Mouse (Mus musculus) natural killer cell, adult 2 months (primary cell): ENCODE results near the gene Spg7.
"Not testable (repeated sequence)": the region's sequence is repeated elsewhere in the genome, so short reads cannot be mapped to it uniquely, and the experiment has no call there.

Source experiments
- DNase-seq, 2 experiments: peaks; one replicate each; pipeline ENCODE4 v3.0.0; 2022; ENCODE audit warnings: low spot score in 2 of 2

Gene Spg7

GRCm38 (mm10) chr8:123097786-123098584 is 35.2 kb downstream of the Spg7 start:
- no peak for DNase-seq

- no peak for DNase-seq
These were observed 37.5 kb downstream of the Spg7 start for GRCm38 (mm10) chr8:123100288-123100687.

- DNase-seq: no peak
These were observed 38.5 kb downstream of the Spg7 start for GRCm38 (mm10) chr8:123101244-123101643.

- DNase-seq: peak; percentile 96
These were observed 39.3 kb downstream of the Spg7 start, which contains the start of gene Rpl13 for GRCm38 (mm10) chr8:123101735-123102685. Gene Rpl13 (plus strand): TSS chr8:123102350.

DNA sequence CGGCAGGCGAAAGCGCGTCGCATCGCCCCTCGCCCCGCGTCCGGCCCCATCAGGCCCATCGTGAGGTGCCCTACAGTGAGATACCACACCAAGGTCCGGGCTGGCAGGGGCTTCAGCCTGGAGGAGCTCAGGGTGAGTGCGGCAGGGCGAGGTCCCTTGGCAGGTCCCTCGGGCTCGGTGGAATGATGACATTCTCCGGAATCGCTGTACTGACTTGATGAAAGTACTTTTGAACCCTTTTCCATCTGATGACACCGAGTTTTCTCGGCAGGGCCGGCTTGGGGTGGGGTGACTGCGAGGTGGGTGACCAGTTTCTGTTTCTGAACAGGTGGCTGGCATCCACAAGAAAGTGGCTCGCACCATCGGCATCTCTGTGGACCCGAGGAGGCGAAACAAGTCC is 40.1 kb downstream of the Spg7 start:
- DNase-seq: not testable (repeated sequence)

DNA sequence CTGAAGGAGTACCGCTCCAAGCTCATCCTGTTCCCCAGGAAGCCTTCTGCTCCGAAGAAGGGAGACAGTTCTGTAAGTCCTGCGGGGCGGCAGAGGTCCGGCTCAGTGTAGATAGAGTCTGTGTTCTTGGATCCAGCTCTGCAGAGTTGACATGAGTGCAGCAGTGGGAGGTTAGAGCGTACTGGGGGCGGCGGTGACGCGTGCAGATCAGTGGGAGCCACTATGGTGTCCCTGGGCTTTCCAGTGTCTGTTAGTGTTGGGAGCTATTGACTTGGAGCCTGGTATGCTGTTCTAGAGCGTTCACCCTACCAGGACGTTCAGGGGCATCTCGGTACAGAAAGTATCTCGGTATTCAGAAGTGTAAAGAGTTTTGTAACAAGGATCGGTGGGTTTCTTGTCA is 40.5 kb downstream of the Spg7 start:
- no peak for DNase-seq

GRCm38 (mm10) chr8:123104046-123104767 is 41.5 kb downstream of the Spg7 start:
- DNase-seq: no peak

DNA sequence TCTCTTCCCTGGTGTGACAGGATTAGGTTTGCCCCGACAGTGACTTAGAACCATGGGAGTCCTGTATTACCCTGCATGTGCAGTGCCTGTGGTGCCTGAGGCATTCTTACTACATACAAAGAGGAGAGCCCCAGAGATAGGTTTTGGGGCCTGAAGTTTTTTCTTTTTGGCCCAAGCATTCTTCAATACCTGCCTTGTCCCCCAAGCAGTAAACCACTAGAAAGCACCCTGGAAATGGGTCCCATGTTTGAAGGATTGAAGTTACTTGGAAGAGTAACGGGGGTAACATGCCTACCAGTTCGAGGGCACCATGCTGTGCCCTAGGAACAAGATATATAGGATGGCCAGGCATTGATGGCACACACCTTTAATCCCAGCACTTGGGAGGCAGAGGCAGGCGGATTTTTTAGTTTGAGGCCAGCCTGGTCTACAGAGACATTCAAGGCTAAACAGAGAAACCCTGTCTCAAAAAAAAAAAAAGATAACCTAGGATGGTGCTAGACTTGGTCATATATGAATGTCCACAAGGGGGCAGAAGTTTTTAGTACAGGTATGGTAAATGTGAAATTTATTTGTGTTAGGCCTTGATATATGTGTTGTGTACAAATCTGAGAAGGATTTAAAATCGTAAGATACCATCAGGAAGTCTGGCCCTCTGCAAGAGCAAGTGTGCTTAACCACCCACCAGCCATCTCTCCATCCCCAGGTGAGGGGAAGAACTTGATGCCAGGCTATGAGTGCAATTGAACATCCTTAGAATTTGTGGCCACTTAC is 43.0 kb downstream of the Spg7 start:
- no peak for DNase-seq

GRCm38 (mm10) chr8:123106531-123106930 is 43.8 kb downstream of the Spg7 start:
- DNase-seq: peak in 1 of 2 experiments; percentile 40

DNA sequence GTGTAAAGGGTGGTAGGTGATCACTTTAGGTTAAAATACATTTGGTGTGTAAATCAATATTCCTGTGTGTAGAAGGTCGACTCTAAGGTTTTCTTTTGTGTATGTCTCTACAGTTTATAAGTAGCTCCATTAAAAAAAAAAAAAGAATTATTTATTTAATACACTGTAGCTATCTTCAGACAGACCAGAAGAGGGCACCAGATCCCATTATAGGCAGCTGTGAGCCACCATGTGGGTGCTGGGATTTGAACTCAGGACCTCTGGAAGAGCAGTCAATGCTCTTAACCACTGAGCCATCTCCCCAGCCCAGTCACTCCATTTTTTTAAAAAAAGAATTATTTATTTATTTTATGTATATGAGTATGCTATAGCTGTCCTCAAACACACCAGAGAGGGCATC is 45.3 kb downstream of the Spg7 start:
- DNase-seq: no peak

DNA sequence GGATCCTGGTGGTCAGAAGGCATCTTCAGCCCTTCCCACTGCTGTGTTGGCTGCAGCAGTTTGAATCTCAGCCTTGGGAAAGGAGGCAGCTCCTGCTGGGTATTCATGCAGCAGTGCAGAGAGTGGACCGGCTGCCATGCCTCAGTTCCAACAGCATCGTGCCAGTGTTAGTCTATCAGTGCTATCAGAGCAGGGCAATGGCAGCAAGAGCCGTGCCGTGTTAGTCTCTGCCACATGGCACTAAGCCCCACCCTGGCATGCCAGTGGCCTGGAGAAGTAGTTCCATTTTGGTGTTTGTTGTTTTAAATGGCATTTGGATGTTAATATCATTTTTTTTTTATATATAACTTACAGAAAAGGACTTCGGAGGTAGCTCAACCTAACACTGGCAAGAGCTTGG is 46.2 kb downstream of the Spg7 start:
- no peak for DNase-seq

DNA sequence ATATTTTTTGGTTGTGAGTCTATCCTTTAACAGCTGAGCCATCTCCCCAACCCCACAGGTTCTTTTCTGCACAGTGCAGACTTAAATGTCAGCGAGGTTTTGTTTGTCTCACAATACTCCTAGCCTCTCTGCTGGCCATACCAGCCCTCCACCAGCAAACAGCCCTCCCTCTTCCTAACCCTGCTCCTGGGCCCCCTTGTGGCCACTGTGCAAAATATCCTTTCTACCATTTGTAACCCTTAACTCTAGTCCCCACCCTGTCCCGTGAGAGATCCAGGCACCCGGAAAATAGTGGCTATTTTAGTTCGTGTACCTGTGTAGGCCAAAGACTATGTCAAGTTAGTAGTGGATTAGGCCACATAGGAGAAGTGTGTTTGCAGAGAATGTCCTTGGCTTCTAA is 47.9 kb downstream of the Spg7 start:
- peak; percentile 56 to 61 for DNase-seq

DNA sequence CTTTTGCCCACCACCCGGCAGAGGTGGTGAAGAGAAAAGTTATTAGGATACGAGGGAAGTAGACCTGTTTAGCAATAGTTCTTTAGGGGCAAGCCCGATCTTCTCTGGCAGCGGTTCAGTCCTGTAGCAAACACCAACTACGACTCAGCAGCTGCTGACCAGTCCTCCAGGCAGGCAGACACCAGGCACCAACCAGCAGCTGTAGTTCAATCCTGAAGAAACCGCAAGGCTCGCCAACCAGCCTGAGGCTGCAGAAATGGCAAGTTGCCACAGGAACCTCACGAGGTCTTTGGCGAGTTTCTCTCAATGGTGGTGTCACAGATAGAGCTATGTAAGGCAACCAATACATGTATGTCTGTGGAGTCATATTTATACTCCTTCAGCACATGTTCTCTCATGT is 50.1 kb downstream of the Spg7 start:
- DNase-seq: peak in 1 of 2 experiments; percentile 56

- peak; percentile 45 to 70 for DNase-seq
These were observed 51.2 kb downstream of the Spg7 start for GRCm38 (mm10) chr8:123113908-123114469.

DNA sequence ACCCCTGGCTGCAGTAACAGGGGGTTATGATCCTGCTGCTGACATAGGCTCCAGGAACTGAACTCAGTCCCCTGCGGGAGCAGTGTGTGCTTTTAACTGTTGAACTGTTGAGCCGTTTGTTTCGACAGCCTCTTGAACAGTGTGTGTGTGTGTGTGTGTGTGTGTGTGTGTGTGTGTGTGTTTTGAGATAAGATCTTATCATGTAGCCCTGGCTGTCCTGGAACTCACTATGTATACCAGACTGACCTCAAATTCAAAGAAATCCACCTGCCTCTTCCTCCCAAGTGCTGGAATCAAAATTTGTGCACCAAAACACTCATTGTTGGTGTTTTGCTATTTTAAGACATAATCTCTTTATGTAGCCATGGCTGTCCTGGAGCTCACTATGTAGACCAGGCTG is 51.9 kb downstream of the Spg7 start:
- DNase-seq: no peak

- DNase-seq: no peak
These were observed 54.5 kb downstream of the Spg7 start, which contains the start of gene Cpne7 for GRCm38 (mm10) chr8:123117127-123117731. Gene Cpne7 (plus strand): TSS chr8:123117374.

DNA sequence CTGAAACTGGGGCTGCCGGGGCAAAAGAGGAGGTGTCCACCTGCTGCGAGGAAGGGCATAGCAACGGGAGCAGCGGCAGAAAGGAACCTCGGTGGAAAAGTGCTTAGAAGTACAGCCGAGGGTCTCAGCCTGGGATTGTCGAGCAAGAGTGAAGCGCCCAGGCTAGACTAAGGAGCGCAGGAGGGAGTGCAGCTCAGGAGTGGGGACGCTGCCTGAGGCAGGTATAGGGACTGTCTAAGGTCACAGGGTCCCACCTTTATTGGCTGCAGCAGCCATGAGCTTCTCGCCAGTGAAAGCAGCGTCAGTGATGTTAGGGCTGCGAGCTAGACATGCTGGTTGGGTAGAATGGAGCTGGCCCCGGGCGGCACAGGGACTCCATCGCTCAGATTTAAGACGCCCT is 55.0 kb downstream of the Spg7 start:
- no peak for DNase-seq

- DNase-seq: no peak
These were observed 59.3 kb downstream of the Spg7 start for GRCm38 (mm10) chr8:123122059-123122458.

GRCm38 (mm10) chr8:123122670-123123069 is 59.9 kb downstream of the Spg7 start:
- DNase-seq: no peak

GRCm38 (mm10) chr8:123126193-123126816 is 63.6 kb downstream of the Spg7 start:
- DNase-seq: peak in 1 of 2 experiments; percentile 43
